Mouse (Mus musculus) stomach, embryonic 14.5 days (tissue): Measurements from ENCODE around the gene Scrt2. TPM values are rescaled to one million over a fixed set of nuclear protein-coding genes. Genes with fewer than 3 reads are reported as not detected.

Experiments used
- polyA plus RNA-seq: library from polyadenylated mRNA; unstranded; fragments of >200 nt; fragmentation: Nextera tagmentation; extraction: Ambion mirVana; gene quantifications from 2 replicates; pipeline ENCODE4 v1.2.1, GENCODE M21; 2014

Gene Scrt2
- polyA plus RNA-seq, 1 experiment from 2014 or later = 0.12 TPM

Other genes starting within 250 kb of the Scrt2 start
- gene Rspo4, start 238.6 kb upstream of the Scrt2 start, polyA plus RNA-seq = not detected in 2 replicates
- 0.58 and 1.4 TPM in 2 replicates for gene Angpt4, start 170.3 kb upstream of the Scrt2 start, polyA plus RNA-seq
- gene Fam110a, start 101.3 kb upstream of the Scrt2 start, polyA plus RNA-seq = 27.4 and 28.6 TPM in 2 replicates
- gene Slc52a3, start 85.0 kb upstream of the Scrt2 start, polyA plus RNA-seq = 2.9 and 3.6 TPM in 2 replicates
- gene Srxn1, start 24.0 kb downstream of the Scrt2 start, polyA plus RNA-seq = 7.6 and 11.4 TPM in 2 replicates
- 12.9 and 14.1 TPM in 2 replicates for gene Tcf15, start 62.0 kb downstream of the Scrt2 start, polyA plus RNA-seq
- 129 and 133 TPM in 2 replicates for gene Csnk2a1, start 145.3 kb downstream of the Scrt2 start, polyA plus RNA-seq
- gene Tbc1d20, start 212.3 kb downstream of the Scrt2 start, polyA plus RNA-seq = 40.0 and 45.5 TPM in 2 replicates